Mouse (Mus musculus) skeletal muscle tissue, adult 2 months (tissue): ENCODE results near the gene Mfng.

Experiments
- DNase-seq: peaks from one replicate; pipeline ENCODE4 v3.0.0-alpha.2; 2012; ENCODE audit warnings: low read depth, low spot score

Mfng gene

GRCm38 (mm10) chr15:78773290-78773729 lies at the start of gene Mfng:
Gene Mfng, minus strand, starts transcription at chr15:78773475.
- DNase-seq = peak; percentile 75

GRCm38 (mm10) chr15:78816074-78816391 lies 42.8 kb upstream of the Mfng start:
- DNase-seq = no peak

GRCm38 (mm10) chr15:78815314-78816073 lies 42.2 kb upstream of the Mfng start:
- DNase-seq = no peak

DNA sequence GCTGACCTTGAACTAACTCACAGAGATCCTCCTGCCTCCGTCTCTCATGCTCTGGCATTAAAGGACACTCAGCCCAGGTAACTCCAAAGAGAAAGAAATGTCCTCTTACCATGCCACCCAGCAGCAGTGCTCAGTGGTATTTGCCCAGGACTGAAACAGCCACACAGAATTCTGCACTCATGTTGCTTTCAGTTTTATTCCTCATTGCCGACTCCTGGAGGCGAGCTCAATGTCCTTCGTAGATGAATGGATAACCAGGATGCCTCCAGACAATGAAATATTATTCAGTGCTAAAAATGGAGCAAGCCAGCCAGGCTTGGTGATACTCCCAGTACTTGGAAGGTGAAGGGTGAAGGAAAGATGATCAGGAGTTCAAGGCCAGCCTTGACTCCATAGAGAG lies 40.3 kb upstream of the Mfng start:
- no peak for DNase-seq

DNA sequence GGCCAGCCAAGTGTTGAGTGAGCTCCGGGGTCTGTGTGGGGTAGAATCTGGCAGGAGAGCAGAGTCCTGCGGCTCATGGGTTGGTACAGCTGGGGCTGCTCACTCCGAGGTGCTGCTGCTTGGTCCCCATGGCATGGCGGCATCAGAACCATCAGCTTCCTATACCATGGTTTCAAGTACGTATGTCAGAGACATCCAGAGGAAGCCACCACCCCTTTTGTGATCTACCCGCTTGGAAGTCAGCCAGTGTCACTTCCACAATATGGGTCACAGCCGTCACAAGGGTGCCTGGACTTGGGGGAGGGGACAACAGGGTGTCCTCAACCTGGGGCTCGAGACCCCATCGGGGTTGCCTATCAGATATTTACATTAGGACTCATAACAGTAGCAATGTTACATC lies 36.9 kb upstream of the Mfng start:
- DNase-seq = no peak

DNA sequence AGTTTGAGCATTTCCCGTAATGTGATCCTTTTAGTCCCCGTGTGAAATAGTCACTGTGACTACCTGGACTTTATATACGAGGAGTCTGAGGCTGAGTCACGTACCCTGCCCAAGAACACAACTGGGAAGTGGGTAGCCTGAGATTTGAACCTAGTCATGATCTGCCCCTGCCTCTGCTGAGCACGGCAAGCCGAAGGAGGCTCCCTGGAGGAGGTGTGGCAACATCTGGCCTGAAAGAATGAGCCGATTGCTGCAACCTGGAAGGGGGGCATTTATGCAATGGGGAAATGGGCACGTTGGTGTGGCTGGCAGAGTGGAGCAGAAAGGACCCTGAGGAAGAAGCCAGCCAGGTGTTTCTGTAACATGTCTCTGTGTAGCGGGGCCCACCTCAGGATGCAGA lies 36.5 kb upstream of the Mfng start:
- no peak for DNase-seq

DNA sequence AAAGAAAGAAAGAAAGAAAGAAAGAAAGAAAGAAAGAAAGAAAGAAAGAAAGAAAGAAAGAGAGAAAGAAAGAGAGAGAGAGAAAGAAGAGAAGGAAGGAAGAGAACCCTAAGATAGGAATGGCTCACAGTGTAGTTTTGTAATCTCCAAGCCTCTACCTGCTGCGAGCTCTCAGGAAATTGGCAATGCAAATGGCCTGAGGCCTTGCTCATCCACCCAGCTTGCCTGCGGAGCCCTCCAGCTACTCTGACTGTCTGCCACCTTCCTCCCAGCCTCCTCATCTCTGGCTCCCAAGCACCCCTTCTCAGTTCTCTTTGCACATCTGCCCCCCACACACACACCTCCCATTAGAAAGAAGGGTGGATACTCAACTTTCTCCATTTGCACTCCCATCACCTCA lies 35.7 kb upstream of the Mfng start:
- no peak for DNase-seq

GRCm38 (mm10) chr15:78807141-78807540 lies 33.9 kb upstream of the Mfng start:
- no peak for DNase-seq

DNA sequence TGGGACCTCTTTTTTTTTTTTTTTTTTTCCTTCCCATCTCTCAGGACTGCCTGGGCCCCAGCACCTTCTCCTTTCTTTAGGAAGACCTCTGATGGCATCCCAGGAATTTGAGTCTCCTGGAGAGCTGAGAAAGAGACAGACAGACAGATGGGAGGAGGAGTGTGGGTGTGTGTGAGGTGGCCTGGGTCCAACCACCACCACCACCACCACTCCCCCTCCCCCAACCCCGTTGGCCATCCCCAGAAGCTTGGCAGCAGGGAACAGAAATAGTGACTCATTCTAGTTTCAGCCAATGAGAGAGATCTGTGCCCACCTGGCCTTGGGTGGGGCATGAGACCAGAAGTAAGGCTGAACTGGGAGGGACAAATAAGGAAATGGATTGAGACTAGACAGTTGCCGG lies 33.3 kb upstream of the Mfng start:
- no peak for DNase-seq

- no peak for DNase-seq
Observed at GRCm38 (mm10) chr15:78805351-78805750, 32.1 kb upstream of the Mfng start.

DNA sequence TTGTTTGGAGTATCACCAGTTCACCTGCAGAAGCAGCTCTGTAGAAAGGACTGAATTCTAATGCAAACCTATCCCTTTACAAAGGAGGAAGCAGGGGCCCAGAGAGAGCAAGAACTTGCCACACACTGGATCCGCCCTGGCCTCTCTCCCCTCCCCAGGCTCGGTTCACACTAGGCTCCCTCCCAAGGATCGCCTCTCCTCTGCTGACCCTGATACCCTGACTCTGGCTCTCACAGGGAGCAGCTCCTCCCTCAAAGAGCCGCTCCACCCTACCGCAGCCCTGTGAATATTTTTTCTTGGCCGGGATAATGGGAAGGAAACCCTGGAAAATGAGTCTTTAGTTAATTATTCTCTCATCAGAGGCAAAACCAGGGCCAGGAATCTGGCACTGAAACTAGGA lies 31.1 kb upstream of the Mfng start:
- no peak for DNase-seq

GRCm38 (mm10) chr15:78803499-78803900 lies 30.2 kb upstream of the Mfng start:
- DNase-seq = no peak

- DNase-seq = no peak
Observed at GRCm38 (mm10) chr15:78802776-78803391, 29.6 kb upstream of the Mfng start, which contains the start of gene Card10. Gene Card10, minus strand, starts transcription at chr15:78803042.

DNA sequence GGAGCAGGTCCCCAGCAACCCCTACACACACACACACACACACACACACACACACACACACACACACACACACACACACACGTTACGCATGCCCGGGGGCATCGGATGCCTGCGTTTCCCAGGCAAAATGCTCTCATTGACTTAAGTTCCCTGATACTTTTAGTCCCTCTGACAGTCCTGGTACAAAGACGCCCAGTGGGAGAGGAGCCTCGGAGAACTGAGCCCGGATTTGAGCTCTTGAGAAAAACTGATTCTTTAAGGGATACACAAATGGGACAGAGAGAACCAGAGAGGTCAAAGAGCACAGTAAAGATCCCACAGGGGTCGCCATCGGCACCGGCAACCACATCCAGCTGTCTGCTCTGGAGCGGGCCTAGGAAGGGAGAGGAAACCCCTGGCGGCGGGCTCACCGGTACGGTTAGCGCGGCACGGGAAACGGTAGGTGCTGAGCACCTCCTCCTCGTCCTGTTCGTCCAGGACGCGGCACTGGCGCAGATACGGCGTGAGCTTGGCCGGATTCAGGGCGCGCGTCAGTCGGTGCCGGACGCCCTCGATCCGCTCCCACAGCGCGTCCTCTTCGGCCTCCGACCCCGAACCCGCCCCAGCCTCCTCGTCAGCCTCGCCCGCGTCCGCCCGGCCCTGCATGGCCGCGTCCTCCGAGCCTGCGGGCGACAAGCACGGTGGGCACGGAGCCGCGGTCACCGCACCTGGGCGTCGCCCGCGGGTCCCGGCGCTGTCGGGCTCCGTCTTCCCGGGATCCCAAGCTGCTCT lies 28.9 kb upstream of the Mfng start:
- no peak for DNase-seq

DNA sequence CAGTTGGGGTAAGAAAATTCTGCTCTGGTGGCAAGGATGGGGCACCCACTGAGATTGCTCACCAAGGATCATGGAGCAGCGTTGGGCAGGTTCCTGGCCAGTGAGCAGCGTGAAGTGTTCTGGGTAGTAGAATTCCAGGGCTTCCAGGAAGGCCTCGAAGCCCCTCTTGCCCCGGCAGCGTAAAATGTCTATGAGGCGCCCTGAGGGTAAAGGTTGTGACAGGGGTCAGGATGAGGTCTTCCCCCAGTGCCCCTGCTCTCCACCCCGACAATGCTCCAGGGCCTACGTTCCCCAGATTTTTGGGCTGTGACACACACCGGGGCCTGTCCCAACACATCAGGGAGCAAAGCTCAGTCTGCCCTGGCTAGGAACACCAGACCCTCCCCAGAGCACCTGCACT lies 28.3 kb upstream of the Mfng start:
- DNase-seq = no peak

GRCm38 (mm10) chr15:78799029-78799428 lies 25.8 kb upstream of the Mfng start:
- no peak for DNase-seq

DNA sequence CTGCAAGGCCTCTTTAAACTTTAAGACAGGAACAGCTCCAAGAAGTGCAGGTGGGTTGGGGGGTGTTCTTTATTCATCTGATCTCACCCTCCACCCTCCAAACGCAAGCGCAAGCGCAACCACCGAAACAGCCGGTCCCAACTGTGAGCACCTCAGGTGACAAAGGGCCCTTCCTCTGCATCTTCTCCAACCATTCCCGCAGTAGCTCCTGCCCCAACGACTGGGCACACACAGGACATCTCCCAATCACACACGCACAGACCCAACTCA lies 23.7 kb upstream of the Mfng start:
- no peak for DNase-seq

DNA sequence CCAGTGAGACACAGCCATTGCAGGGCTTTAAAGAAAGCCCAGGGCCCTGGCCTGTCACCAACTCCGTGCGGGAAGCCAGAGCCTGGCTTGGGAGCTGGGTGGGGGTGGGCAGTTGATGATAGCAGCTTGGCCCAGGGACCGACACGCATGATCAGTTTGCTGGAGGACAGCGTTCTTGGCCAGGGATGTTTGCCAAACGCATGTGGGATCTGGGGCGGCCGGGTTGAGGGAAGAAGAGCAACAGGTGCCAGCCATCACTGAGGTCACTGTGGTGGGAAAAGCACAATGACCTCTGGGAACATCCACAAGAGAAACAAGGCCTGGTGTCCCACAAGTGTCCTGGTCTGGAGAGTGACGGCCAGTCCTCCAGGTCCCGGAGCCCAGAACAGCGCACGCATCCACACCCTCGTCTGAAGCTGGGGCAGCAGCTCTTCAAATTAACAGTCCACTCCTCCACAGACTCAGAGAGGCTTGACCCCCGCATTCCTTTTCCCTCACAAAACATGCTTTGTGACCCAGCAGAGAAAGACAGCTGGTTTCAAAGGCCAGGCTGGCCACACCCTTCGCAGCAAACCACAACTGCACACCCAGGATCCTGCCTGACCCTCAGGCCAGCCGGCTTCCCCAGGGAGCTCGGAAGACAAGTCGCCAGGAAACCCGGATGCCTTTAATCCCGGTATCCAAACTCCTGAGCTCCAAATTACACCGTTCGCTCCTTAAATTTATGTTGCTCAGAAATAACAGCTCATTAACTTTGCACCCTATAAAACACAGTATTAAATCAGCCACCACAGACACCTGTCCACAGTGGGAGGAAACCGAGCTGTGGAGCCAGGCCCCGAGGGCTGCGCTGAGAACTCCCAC lies 23.2 kb upstream of the Mfng start:
- no peak for DNase-seq

GRCm38 (mm10) chr15:78790990-78791389 lies 17.7 kb upstream of the Mfng start:
- DNase-seq = no peak

GRCm38 (mm10) chr15:78790451-78790850 lies 17.2 kb upstream of the Mfng start:
- DNase-seq = no peak

- DNase-seq = no peak
Observed at GRCm38 (mm10) chr15:78789721-78790323, 16.5 kb upstream of the Mfng start.

- DNase-seq = no peak
Observed at GRCm38 (mm10) chr15:78788042-78788441, 14.8 kb upstream of the Mfng start.
